Mouse (Mus musculus): ENCODE results near the gene Slc29a2. TPM values are rescaled to one million over a fixed set of nuclear protein-coding genes. Genes with fewer than 3 reads are reported as not detected.

Slc29a2 gene
- polyA plus RNA-seq, 1 experiment from 2014 or later: 8.5 TPM

GRCm38 (mm10) chr19:5067040-5067799 is 43.6 kb downstream of the Slc29a2 start:
- Histone ChIP-seq H3K36me3 (replicated peaks) (no peaks in the 10 kb centered on the region), H3K27ac (replicated peaks) (peak overlapping the region; percentile 93), H3K4me1 (peaks cover 78% of the 10 kb centered on the region), H3K27me3 (replicated peaks; ENCODE audit: low read depth, poor library complexity, severe bottlenecking) (peaks cover 51% of the 10 kb centered on the region), H3K9me3 (no peaks in the 10 kb centered on the region), H3K4me3 (peak overlapping the region; percentile 69)
- 6% methylated on average over 15 of the region's 15 CpGs for WGBS
- DNase-seq (ENCODE audit: low spot score): peak; percentile 60

DNA sequence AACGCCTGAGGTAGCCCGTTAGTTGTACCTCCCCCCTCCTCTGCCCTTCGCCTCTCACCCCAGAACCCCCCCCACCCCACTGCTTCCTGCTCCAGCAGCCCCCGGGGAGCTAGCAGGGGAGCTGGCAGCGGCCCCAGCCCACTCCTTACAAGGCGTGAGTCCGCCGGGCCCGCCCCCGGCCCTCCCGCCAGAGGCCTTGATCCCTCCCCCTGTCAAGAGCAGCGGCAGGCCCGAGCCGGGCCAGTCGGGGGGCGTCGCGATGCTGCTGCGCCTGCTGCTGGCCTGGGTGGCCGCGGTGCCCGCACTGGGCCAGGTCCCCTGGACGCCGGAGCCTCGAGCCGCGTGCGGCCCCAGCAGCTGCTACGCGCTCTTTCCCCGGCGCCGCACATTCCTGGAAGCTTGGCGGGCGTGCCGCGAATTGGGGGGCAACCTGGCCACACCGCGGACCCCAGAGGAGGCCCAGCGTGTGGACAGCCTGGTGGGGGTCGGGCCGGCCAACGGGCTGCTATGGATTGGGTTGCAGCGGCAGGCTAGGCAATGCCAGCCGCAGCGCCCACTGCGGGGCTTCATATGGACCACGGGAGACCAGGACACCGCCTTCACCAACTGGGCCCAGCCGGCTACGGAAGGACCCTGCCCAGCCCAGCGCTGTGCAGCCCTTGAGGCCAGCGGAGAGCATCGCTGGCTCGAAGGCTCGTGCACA is 44.4 kb downstream of the Slc29a2 start, which contains the start of gene Cd248:
Gene Cd248, plus strand, starts transcription at position 212 of the 703 bp plus-strand sequence.
- H3K36me3 ChIP-seq (replicated peaks): no peaks in the 10 kb centered on the region
- H3K27me3 ChIP-seq (replicated peaks; ENCODE audit: low read depth, poor library complexity, severe bottlenecking): peaks cover 51% of the 10 kb centered on the region
- peak; percentile 91 for DNase-seq (ENCODE audit: low spot score)
- no peaks in the 10 kb centered on the region for H3K9me3 ChIP-seq
- H3K4me3 ChIP-seq: peak within 1 kb of the TSS; percentile 69
- under 1% methylated on average over 55 of the region's 56 CpGs for WGBS
- peaks cover 78% of the 10 kb centered on the region for H3K4me1 ChIP-seq
- H3K27ac ChIP-seq (replicated peaks): peak within 1 kb of the TSS; percentile 93

- peak overlapping the region; percentile 93 for H3K27ac ChIP-seq (replicated peaks)
- no peaks in the 10 kb centered on the region for H3K9me3 ChIP-seq
- WGBS: 43% methylated on average over 21 of the region's 21 CpGs
- no peak for DNase-seq (ENCODE audit: low spot score)
- peak overlapping the region; percentile 69 for H3K4me3 ChIP-seq
- H3K27me3 ChIP-seq (replicated peaks; ENCODE audit: low read depth, poor library complexity, severe bottlenecking): peaks cover 51% of the 10 kb centered on the region
- peaks cover 80% of the 10 kb centered on the region for H3K4me1 ChIP-seq
- no peaks in the 10 kb centered on the region for H3K36me3 ChIP-seq (replicated peaks)
These were observed 45.0 kb downstream of the Slc29a2 start for GRCm38 (mm10) chr19:5068570-5069234.

DNA sequence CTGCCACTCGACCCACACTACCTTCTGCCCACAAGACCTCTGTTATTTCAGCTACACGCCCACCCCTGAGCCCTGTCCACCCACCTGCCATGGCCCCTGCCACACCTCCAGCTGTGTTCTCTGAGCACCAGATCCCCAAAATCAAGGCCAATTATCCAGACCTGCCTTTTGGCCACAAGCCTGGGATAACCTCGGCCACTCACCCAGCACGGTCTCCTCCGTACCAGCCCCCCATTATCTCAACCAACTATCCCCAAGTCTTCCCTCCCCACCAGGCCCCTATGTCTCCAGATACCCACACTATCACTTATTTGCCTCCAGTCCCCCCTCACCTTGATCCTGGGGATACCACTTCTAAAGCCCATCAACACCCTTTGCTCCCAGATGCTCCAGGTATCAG is 45.8 kb downstream of the Slc29a2 start:
- 89% methylated on average over 5 of the region's 5 CpGs for WGBS
- Histone ChIP-seq H3K27ac (replicated peaks) (peak overlapping the region; percentile 93), H3K27me3 (replicated peaks; ENCODE audit: low read depth, poor library complexity, severe bottlenecking) (peaks cover 54% of the 10 kb centered on the region), H3K36me3 (replicated peaks) (no peaks in the 10 kb centered on the region), H3K4me1 (peaks cover 78% of the 10 kb centered on the region), H3K9me3 (no peaks in the 10 kb centered on the region), H3K4me3 (peak overlapping the region; percentile 69)
- no peak for DNase-seq (ENCODE audit: low spot score)

GRCm38 (mm10) chr19:5069978-5070377 is 46.3 kb downstream of the Slc29a2 start:
- Histone ChIP-seq H3K27me3 (replicated peaks; ENCODE audit: low read depth, poor library complexity, severe bottlenecking) (peaks cover 59% of the 10 kb centered on the region), H3K4me3 (peak overlapping the region; percentile 69), H3K4me1 (peaks cover 73% of the 10 kb centered on the region), H3K36me3 (replicated peaks) (no peaks in the 10 kb centered on the region), H3K27ac (replicated peaks) (peak overlapping the region; percentile 93), H3K9me3 (no peaks in the 10 kb centered on the region)
- no peak for DNase-seq (ENCODE audit: low spot score)
- WGBS: 85% methylated on average over 7 of the region's 7 CpGs

DNA sequence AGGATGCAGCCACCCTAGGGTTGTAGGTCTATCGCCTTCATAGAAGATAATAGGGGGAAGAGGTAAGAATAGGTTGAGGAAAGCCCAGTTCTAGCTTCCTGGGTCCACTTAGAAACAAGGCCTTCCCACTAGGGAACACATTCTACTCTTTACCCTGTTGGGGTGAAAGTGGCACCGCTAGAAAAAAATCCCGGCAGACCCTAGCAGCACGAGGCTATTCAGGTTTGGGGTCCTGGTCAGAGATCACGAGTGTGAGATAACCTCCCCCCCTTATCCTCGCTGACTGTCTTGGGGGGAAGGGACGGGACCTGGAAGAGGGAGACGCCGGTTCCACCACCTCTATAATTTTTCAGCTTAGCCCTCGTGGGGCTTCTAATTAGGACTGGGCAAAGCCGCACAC is 47.4 kb downstream of the Slc29a2 start:
- Histone ChIP-seq H3K27ac (replicated peaks) (peak overlapping the region; percentile 93), H3K9me3 (no peaks in the 10 kb centered on the region), H3K4me1 (peaks cover 67% of the 10 kb centered on the region), H3K36me3 (replicated peaks) (no peaks in the 10 kb centered on the region), H3K4me3 (peak overlapping the region; percentile 69), H3K27me3 (replicated peaks; ENCODE audit: low read depth, poor library complexity, severe bottlenecking) (peaks cover 60% of the 10 kb centered on the region)
- 2% methylated on average over 11 of the region's 11 CpGs for WGBS
- no peak for DNase-seq (ENCODE audit: low spot score)

- under 1% methylated on average over 40 of the region's 40 CpGs for WGBS
- Histone ChIP-seq H3K4me1 (peaks cover 66% of the 10 kb centered on the region), H3K27me3 (replicated peaks; ENCODE audit: low read depth, poor library complexity, severe bottlenecking) (peaks cover 56% of the 10 kb centered on the region), H3K27ac (replicated peaks) (peak overlapping the region; percentile 93), H3K36me3 (replicated peaks) (no peaks in the 10 kb centered on the region), H3K9me3 (no peaks in the 10 kb centered on the region), H3K4me3 (peak overlapping the region; percentile 69)
- peak; percentile 97 for DNase-seq (ENCODE audit: low spot score)
These were observed 48.1 kb downstream of the Slc29a2 start for GRCm38 (mm10) chr19:5071545-5072369.

DNA sequence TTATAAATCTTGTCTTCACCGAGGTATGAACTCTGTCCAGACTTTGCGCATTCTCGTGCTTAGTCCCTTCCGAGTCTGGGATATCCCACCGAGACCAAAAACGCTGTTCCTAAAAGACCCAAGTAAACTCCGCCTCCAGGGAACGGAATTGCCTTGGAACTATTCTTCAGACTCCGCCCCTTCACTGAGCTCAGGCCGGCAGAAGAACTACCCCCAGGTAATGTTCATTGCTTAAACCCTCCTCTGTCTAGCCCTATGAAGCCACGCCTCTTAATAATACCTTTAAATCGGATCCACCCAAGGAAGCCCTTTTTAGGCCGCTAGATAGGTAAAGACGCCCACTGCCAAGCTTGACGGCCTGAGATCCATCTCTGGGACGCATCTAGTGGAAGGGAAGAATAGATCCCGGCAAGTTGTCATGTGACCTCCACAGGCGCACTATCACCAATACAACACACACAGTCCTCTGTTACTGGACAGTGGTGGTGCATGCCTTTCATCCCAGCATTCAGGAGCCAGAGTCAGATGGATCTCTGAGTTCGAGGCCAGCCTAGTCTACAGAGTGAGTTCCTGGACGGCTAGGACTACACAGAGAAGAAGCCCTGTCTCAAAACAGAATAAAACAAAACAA is 48.8 kb downstream of the Slc29a2 start:
- Histone ChIP-seq H3K27ac (replicated peaks) (peak overlapping the region; percentile 93), H3K4me1 (peaks cover 58% of the 10 kb centered on the region), H3K27me3 (replicated peaks; ENCODE audit: low read depth, poor library complexity, severe bottlenecking) (peaks cover 49% of the 10 kb centered on the region), H3K36me3 (replicated peaks) (no peaks in the 10 kb centered on the region), H3K4me3 (peak overlapping the region; percentile 69), H3K9me3 (no peaks in the 10 kb centered on the region)
- 1% methylated on average over 20 of the region's 20 CpGs for WGBS
- peak; percentile 62 for DNase-seq (ENCODE audit: low spot score)

- peak; percentile 94 for DNase-seq (ENCODE audit: low spot score)
- H3K9me3 ChIP-seq: no peaks in the 10 kb centered on the region
- H3K27me3 ChIP-seq (replicated peaks; ENCODE audit: low read depth, poor library complexity, severe bottlenecking): peaks cover 43% of the 10 kb centered on the region
- H3K4me1 ChIP-seq: peaks cover 53% of the 10 kb centered on the region
- H3K36me3 ChIP-seq (replicated peaks): no peaks in the 10 kb centered on the region
- peak overlapping the region; percentile 69 for H3K4me3 ChIP-seq
- peak overlapping the region; percentile 93 for H3K27ac ChIP-seq (replicated peaks)
- WGBS: 1% methylated on average over 15 of the region's 15 CpGs
These were observed 49.4 kb downstream of the Slc29a2 start for GRCm38 (mm10) chr19:5073028-5073427.

- 0 out of 2 replicates have a peak overlapping the region, but pooled peaks have one; percentile 69 for H3K4me3 ChIP-seq
These were observed 49.9 kb downstream of the Slc29a2 start for GRCm38 (mm10) chr19:5073518-5073917.

GRCm38 (mm10) chr19:5079279-5079678 is 55.6 kb downstream of the Slc29a2 start:
- no peak overlapping the region for H3K4me3 ChIP-seq
- no peak overlapping the region for H3K27ac ChIP-seq (replicated peaks)
- H3K4me1 ChIP-seq: 0 out of 2 replicates have a peak, but pooled peaks cover 3% of the 10 kb centered on the region
- no peaks in the 10 kb centered on the region for H3K36me3 ChIP-seq (replicated peaks)
- no peaks in the 10 kb centered on the region for H3K9me3 ChIP-seq
- no peak for DNase-seq (ENCODE audit: low spot score)
- 91% methylated on average over 1 of the region's 1 CpGs for whole genome bisulfite sequencing
- peaks cover 57% of the 10 kb centered on the region for H3K27me3 ChIP-seq (replicated peaks; ENCODE audit: low read depth, poor library complexity, severe bottlenecking)

More at GRCm38 (mm10) chr19:5073518-5073917, 49.9 kb downstream of the Slc29a2 start:
- Histone ChIP-seq H3K36me3 (replicated peaks) (no peaks in the 10 kb centered on the region), H3K27ac (replicated peaks) (no peak overlapping the region), H3K4me1 (peaks cover 48% of the 10 kb centered on the region), H3K9me3 (no peaks in the 10 kb centered on the region), H3K27me3 (replicated peaks; ENCODE audit: low read depth, poor library complexity, severe bottlenecking) (peaks cover 38% of the 10 kb centered on the region)
- WGBS: 44% methylated on average over 5 of the region's 5 CpGs
- no peak for DNase-seq (ENCODE audit: low spot score)

All from embryonic facial prominence, embryonic 10.5 days (tissue).